9 mouse cellular contexts compared by ENCODE assay signal in the genomic region with DNA sequence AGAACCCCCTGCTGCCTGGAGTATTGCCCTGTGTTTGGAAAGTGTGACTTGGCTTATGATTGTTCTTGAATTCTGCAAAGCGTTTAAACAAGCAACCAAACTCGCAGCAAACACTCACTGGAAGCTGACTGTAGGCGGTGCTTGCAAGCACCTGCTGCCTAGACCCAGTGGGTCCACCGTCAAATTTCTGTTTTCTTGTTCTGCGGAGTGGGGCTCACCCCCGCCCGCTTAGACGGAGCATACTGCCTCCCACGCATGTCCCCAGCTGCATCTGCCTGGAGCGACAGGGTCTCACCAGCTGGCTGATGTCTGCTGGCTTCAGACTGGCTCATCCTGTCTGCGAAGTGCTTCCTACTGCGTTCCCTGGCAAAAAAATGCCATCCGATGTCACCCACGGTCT. TPM values are rescaled to one million over a fixed set of nuclear protein-coding genes. Genes with fewer than 3 reads are reported as not detected.
A peak's percentile ranks its signal among the peaks of the same experiment; 100 is the strongest.
DNase-seq lines count a peak whose midpoint lies in the region; ATAC-seq and TF ChIP-seq lines count a peak whose summit lies in the region.
"Had no signal": no experiment of that assay in that cellular context is flagged by ENCODE, and none has a peak within 500 bp of the region (broad histone marks: within the 10 kb centered on the region; RNA-seq: fewer than 3 reads in every experiment).

No protein-coding gene starts in this region.

- intact Hi-C loops in left cerebral cortex, postnatal 4 days (cut with DNase I): no loop called here

- peak overlapping the region; percentile 82 for H3K4me2 ChIP-seq in heart, embryonic 12.5 days
- peak overlapping the region; percentile 49 for H3K4me2 ChIP-seq in midbrain, embryonic 12.5 days (replicated peaks)
- H3K4me2 ChIP-seq in stomach, embryonic 16.5 days (ENCODE audit: low read depth, low read length): peak overlapping the region; percentile 66

- peak overlapping the region; percentile 4; the same call in 1 of the 2 replicates for H3K9ac ChIP-seq in heart, embryonic 12.5 days
- no peak overlapping the region for H3K9ac ChIP-seq in midbrain, embryonic 12.5 days (replicated peaks)
- H3K9ac ChIP-seq in stomach, embryonic 16.5 days (ENCODE audit: low read length): no peak overlapping the region

- H3K4me3 ChIP-seq in E14TG2a.4 (replicated peaks; ENCODE audit: low read length): peak overlapping the region; percentile 73
- H3K4me3 ChIP-seq in heart, embryonic 12.5 days: peak overlapping the region; percentile 48
- H3K4me3 ChIP-seq in midbrain, embryonic 12.5 days: no peak overlapping the region
- peak overlapping the region; percentile 40 for H3K4me3 ChIP-seq in stomach, embryonic 16.5 days (replicated peaks; ENCODE audit: low read length)

- no peak overlapping the region for H3K27ac ChIP-seq in heart, embryonic 12.5 days (ENCODE audit: poor library complexity, severe bottlenecking)
- no peak overlapping the region for H3K27ac ChIP-seq in midbrain, embryonic 12.5 days (replicated peaks)
- H3K27ac ChIP-seq in stomach, embryonic 16.5 days (ENCODE audit: low read length): no peak overlapping the region

- H3K9me3 ChIP-seq in E14TG2a.4 (ENCODE audit: low read length): no peaks in the 10 kb centered on the region
- H3K9me3 ChIP-seq in heart, embryonic 12.5 days (replicated peaks): no peaks in the 10 kb centered on the region
- H3K9me3 ChIP-seq in midbrain, embryonic 12.5 days: no peaks in the 10 kb centered on the region; the same call in 1 of the 2 replicates
- H3K9me3 ChIP-seq in stomach, embryonic 16.5 days (replicated peaks; ENCODE audit: control insufficient read depth, low read length): no peaks in the 10 kb centered on the region

- whole genome bisulfite sequencing in heart, embryonic 12.5 days: 9% methylated on average over 14 of the region's 14 CpGs
- 32% methylated on average over 14 of the region's 14 CpGs for WGBS in midbrain, embryonic 12.5 days
- WGBS in stomach, embryonic 16.5 days: 11% methylated on average over 14 of the region's 14 CpGs

- no peak for ATAC-seq in heart, embryonic 12.5 days (ENCODE audit: insufficient number of reproducible peaks, low FRiP score)
- no peak for ATAC-seq in midbrain, embryonic 12.5 days (ENCODE audit: low FRiP score, low read depth)
- ATAC-seq in stomach, embryonic 16.5 days (ENCODE audit: insufficient read depth, low FRiP score): no peak

- peak; percentile 91 for DNase-seq in brain, adult 2 months (ENCODE audit: low read depth, low spot score)
- peak; percentile 48 for DNase-seq in kidney, adult 9 months
- DNase-seq in left cerebral cortex, postnatal 4 days: peak; percentile 84
- no peak for DNase-seq in cerebellum, adult 9-11 months

- peaks cover 62% of the 10 kb centered on the region for H3K4me1 ChIP-seq in E14TG2a.4 (replicated peaks; ENCODE audit: low read depth, low read length)
- H3K4me1 ChIP-seq in heart, embryonic 12.5 days (replicated peaks): peaks cover 15% of the 10 kb centered on the region; the same call in 1 of the 2 replicates
- peaks cover 10% of the 10 kb centered on the region; the same call in 1 of the 2 replicates for H3K4me1 ChIP-seq in midbrain, embryonic 12.5 days
- H3K4me1 ChIP-seq in stomach, embryonic 16.5 days (ENCODE audit: control insufficient read depth, insufficient read depth, low read length): peaks cover 12% of the 10 kb centered on the region

- H3K27me3 ChIP-seq in E14TG2a.4 (ENCODE audit: insufficient read depth, low read length): peaks cover 3% of the 10 kb centered on the region; the same call in 1 of the 2 replicates
- H3K27me3 ChIP-seq in heart, embryonic 12.5 days (replicated peaks): peaks cover 5% of the 10 kb centered on the region
- peaks cover 23% of the 10 kb centered on the region for H3K27me3 ChIP-seq in midbrain, embryonic 12.5 days
- H3K27me3 ChIP-seq in stomach, embryonic 16.5 days (ENCODE audit: control insufficient read depth, insufficient read depth, low read length): 0 out of 2 replicates have a peak, but pooled peaks cover 4% of the 10 kb centered on the region

- H3K36me3 ChIP-seq in E14TG2a.4 (ENCODE audit: insufficient read depth, low read length): no peaks in the 10 kb centered on the region
- H3K36me3 ChIP-seq in heart, embryonic 12.5 days: no peaks in the 10 kb centered on the region
- no peaks in the 10 kb centered on the region for H3K36me3 ChIP-seq in midbrain, embryonic 12.5 days
- no peaks in the 10 kb centered on the region for H3K36me3 ChIP-seq in stomach, embryonic 16.5 days (ENCODE audit: control insufficient read depth, insufficient read depth, low read length)

- no peak for TF ChIP-seq CTCF in E14TG2a.4 (conservative IDR thresholded peaks at IDR 0.05; ENCODE audit: low read length)

RNA-seq across cellular contexts. Expression of gene Pgpep1l, which starts 0.5 kb away (rescaled TPM):
- 0.50 TPM in 1 of 2 replicates, not detected in the other for polyA plus RNA-seq in heart, embryonic 12.5 days (2016; fragmentation: Nextera tagmentation; extraction: Ambion mirVana)
- total RNA-seq in left cerebral cortex, postnatal 4 days (2021): not detected
- polyA plus RNA-seq in midbrain, embryonic 12.5 days (2016; fragmentation: Nextera tagmentation; extraction: Ambion mirVana): not detected in 2 replicates
- not detected in 2 replicates for polyA plus RNA-seq in stomach, embryonic 16.5 days (2015; fragmentation: Nextera tagmentation; extraction: Ambion mirVana)
- polyA plus RNA-seq: small intestine, adult 2 months had no signal

RNA-seq across cellular contexts. Expression of gene Fam169b, which starts 9.1 kb away (rescaled TPM):
- 0.15 TPM in 1 of 2 replicates, not detected in the other for polyA plus RNA-seq in heart, embryonic 12.5 days (2016; fragmentation: Nextera tagmentation; extraction: Ambion mirVana)
- under 1 TPM; 0.12 to 0.22 TPM for total RNA-seq in left cerebral cortex, postnatal 4 days (2021)
- polyA plus RNA-seq in midbrain, embryonic 12.5 days (2016; fragmentation: Nextera tagmentation; extraction: Ambion mirVana): 0.10 and 0.17 TPM in 2 replicates
- 0.34 and 0.37 TPM in 2 replicates for polyA plus RNA-seq in stomach, embryonic 16.5 days (2015; fragmentation: Nextera tagmentation; extraction: Ambion mirVana)
